Mouse (Mus musculus) heart, embryonic 13.5 days (tissue): ENCODE measurements at regions not wholly inside any gene's neighbourhood (a gene's known extent, or its start where the extent isn't known, plus 50 kb on each side); places are given as distances from the start of the nearest gene placed in this dataset.
A peak's percentile ranks its signal among the peaks of the same experiment; 100 is the strongest.

Experiments
- ATAC-seq: fragments of 200-750 bp; cut with Nextera tagmentation; 2 replicates; pipeline ENCODE4 v1.8.0; 2017; ENCODE audit warnings: moderate TSS enrichment; ENCODE audit not compliant: insufficient number of reproducible peaks, low FRiP score, low TSS enrichment; ENCODE audit errors: extremely low read depth
- H3K27ac ChIP-seq: fragments of 300-500 bp; sonication (generic); replicated peaks from 2 replicates; pipeline ENCODE4 v1.5.1; 2015; ENCODE audit warnings: moderate library complexity, mild to moderate bottlenecking, inconsistent platforms
- H3K27me3 ChIP-seq: fragments of 300-500 bp; sonication (generic); replicated peaks from 2 replicates; pipeline ENCODE4 v1.6.1; 2015; ENCODE audit warnings: mild to moderate bottlenecking, inconsistent platforms
- H3K36me3 ChIP-seq: fragments of 300-500 bp; sonication (generic); 2 replicates; pipeline ENCODE4 v1.6.1; 2015; ENCODE audit warnings: mild to moderate bottlenecking, inconsistent platforms
- H3K4me1 ChIP-seq: fragments of 300-500 bp; sonication (generic); 2 replicates; pipeline ENCODE4 v1.6.1; 2015; ENCODE audit warnings: inconsistent platforms
- H3K4me2 ChIP-seq: fragments of 300-500 bp; sonication (generic); 2 replicates; pipeline ENCODE4 v1.6.1; 2015; ENCODE audit warnings: inconsistent platforms, mild to moderate bottlenecking, moderate library complexity
- H3K4me3 ChIP-seq: fragments of 300-500 bp; sonication (generic); 2 replicates; pipeline ENCODE4 v1.5.1; 2015; ENCODE audit warnings: moderate library complexity, mild to moderate bottlenecking, inconsistent platforms
- H3K9ac ChIP-seq: fragments of 300-500 bp; sonication (generic); 2 replicates; pipeline ENCODE4 v1.6.1; 2015; ENCODE audit warnings: inconsistent platforms, mild to moderate bottlenecking, moderate library complexity
- H3K9me3 ChIP-seq: fragments of 300-500 bp; sonication (generic); 2 replicates; pipeline ENCODE4 v1.6.1; 2016; ENCODE audit warnings: inconsistent platforms
- WGBS: fragments of 180-500 bp; shearing (Covaris S2); methylation state at CpG from one replicate; pipeline ENCODE4 v1.1.7; 2015; ENCODE audit warnings: mixed read lengths; 5-methylcytosine and 5-hydroxymethylcytosine counted together

DNA sequence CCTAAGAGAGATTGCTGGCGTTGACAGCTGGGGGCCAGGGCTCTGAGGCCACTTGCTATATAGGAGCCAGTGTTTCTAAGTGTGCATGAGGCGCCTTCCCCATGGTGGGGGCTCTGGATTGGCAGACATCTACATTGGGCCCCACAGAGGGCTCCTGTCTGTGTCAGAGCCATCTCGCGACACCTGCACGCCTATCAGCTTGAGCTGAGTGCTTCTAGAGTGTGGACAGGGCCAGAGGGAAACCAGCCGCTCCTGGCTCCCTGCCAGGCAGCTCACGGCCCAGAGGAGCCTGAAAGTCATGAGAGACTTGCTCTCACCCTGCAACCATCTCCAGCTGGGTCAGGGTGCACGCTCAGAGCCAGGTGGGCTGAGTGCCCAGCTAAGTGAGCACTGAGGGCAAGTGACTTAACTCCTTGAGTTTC lies 85.1 kb upstream of the Lclat1 start:
- Histone ChIP-seq H3K4me2 (no peak overlapping the region), H3K9ac (0 out of 2 replicates have a peak overlapping the region, but pooled peaks have one; percentile 54), H3K4me1 (peaks cover 47% of the 10 kb centered on the region), H3K27me3 (no peaks in the 10 kb centered on the region), H3K27ac (peak overlapping the region; percentile 94), H3K4me3 (no peak overlapping the region), H3K9me3 (no peaks in the 10 kb centered on the region), H3K36me3 (no peaks in the 10 kb centered on the region)
- ATAC-seq, result peak; percentile 92
- 5% methylated on average over 8 of the region's 8 CpGs for WGBS

DNA sequence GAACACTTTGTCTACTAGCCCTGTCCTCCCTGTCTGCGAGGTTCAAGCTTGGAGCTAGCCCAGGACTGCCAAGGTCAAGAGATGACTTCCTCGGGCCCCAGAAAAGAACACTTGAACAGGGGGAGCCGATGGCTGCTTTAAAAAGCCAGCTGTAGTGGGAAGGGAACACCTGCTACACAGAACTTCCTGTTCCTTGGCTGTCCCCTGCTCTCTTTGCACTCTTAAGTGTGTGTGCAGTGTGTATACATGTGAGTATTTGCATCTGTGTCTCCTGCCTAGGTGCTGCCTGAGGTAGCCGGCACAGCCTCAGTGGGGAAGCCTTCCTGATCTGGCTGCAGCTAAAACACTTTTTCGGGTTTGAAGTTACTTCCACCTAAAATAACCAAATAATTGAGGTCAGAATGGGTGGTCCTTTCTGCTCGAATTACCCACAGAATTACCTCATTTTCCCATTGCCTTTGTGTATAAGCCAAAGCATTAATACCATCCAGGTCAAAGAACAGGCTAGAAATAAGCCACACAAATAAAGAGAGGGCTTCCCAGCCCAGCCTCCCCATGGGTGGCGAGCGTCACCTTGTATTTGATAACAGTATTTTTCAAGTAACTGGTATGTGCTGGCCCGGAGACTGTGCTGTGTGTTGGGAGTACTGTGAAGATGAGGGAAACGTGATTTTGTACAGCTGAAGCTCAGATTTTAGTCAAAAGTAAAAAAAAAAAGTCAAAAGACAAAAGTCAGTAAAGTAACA lies 84.2 kb upstream of the Lclat1 start:
- Histone ChIP-seq H3K9ac (peak overlapping the region; percentile 54), H3K4me1 (peaks cover 50% of the 10 kb centered on the region), H3K27ac (peak overlapping the region; percentile 94), H3K27me3 (no peaks in the 10 kb centered on the region), H3K36me3 (no peaks in the 10 kb centered on the region), H3K4me3 (no peak overlapping the region), H3K4me2 (no peak overlapping the region), H3K9me3 (peaks cover 5% of the 10 kb centered on the region; the same call in 1 of the 2 replicates)
- no peak for ATAC-seq
- 32% methylated on average over 10 of the region's 10 CpGs for WGBS

DNA sequence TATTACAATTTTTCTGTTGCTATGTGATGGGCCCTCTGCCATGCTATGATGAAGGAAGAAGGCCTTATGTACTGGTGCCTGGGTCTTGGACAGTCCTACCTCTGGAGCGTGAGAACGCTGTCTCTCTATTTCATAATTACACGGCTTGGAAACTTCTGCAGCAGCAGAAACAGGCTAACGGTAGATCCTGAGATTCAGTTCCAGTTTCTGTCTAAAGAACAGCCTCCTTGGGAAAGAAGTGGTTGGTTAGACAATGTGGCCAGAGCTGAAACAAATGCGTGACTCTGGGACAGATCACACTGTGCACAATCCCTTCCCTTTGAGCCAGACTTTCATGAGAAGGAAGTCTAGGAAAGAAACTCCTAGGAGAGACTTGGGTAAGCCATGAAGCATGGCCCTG lies 80.7 kb upstream of the Lclat1 start:
- H3K4me3 ChIP-seq, result no peak overlapping the region
- no peaks in the 10 kb centered on the region for H3K27me3 ChIP-seq
- no peak for ATAC-seq
- no peaks in the 10 kb centered on the region for H3K36me3 ChIP-seq
- H3K9me3 ChIP-seq, result peaks cover 5% of the 10 kb centered on the region; the same call in 1 of the 2 replicates
- H3K4me2 ChIP-seq, result no peak overlapping the region
- peaks cover 36% of the 10 kb centered on the region for H3K4me1 ChIP-seq
- no peak overlapping the region for H3K9ac ChIP-seq
- no peak overlapping the region for H3K27ac ChIP-seq
- 92% methylated on average over 5 of the region's 5 CpGs for WGBS

DNA sequence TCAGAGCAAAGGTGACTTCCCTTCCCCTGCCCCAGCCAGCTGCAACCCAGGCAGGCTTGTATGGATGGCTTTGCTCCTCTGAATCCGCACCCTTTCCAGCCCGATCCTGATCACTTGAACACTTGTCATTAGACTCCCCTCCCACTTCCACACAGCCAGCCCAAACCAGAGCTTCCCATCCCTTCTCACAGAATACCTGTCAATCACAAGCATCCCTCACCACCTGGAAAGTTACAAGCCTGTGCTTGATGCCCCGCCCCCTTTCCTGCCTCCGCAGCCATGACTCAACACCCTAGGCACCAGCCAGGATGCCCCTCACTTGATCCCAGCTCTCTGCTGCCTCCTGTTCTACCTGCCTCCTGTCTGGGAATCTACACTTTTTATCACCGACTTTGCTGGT lies 76.0 kb upstream of the Lclat1 start:
- H3K4me3 ChIP-seq, result no peak overlapping the region
- 53% methylated on average over 5 of the region's 5 CpGs for WGBS
- no peaks in the 10 kb centered on the region for H3K27me3 ChIP-seq
- no peak overlapping the region for H3K27ac ChIP-seq
- H3K9me3 ChIP-seq, result peaks cover 5% of the 10 kb centered on the region; the same call in 1 of the 2 replicates
- no peak overlapping the region for H3K9ac ChIP-seq
- H3K36me3 ChIP-seq, result no peaks in the 10 kb centered on the region
- ATAC-seq, result no peak
- peaks cover 32% of the 10 kb centered on the region for H3K4me1 ChIP-seq
- H3K4me2 ChIP-seq, result no peak overlapping the region

DNA sequence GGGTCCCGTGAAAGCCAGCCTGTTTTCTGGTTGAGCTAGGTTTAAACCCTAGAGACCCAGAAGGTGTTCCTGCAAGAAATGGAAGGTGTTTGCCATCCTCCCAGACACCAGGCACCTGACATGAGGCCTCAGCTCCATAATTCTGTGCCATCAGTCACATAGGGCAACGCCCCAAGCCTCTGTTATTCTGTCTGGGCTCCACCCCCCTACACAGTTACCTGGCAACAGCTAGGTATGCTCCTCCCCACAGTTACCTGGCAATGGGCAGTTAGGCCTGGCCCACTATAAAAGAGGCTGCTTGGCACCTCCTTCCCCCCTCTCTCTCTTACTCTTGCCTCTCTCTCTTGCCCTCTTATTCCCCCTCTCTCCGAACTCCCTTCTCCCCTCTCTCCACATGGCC lies 75.5 kb upstream of the Lclat1 start:
- Histone ChIP-seq H3K4me2 (no peak overlapping the region), H3K27me3 (no peaks in the 10 kb centered on the region), H3K4me1 (peaks cover 37% of the 10 kb centered on the region), H3K4me3 (no peak overlapping the region), H3K9ac (no peak overlapping the region), H3K9me3 (peaks cover 5% of the 10 kb centered on the region; the same call in 1 of the 2 replicates), H3K36me3 (no peaks in the 10 kb centered on the region), H3K27ac (no peak overlapping the region)
- no peak for ATAC-seq
- WGBS, result 83% methylated on average over 3 of the region's 3 CpGs

DNA sequence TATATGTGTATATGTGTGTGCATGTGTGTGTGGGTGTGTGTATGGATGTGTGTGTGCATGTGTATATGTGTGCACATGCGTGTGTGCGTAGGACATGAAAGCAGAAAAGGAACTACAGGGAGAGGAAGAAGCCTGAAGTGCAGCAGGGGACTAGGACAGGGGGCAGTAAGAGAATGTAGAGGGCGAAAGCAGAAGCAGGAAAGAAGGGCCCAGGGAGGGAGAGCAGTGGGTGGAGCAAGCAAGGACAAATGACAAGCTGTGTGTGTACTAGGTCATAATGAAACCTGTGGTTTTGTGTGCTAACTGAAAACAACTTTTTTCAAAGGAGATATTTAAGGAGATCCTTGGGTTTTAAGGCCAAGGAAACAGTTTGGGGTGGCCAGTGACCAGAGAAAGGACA lies 73.4 kb upstream of the Lclat1 start:
- 74% methylated on average over 3 of the region's 3 CpGs for WGBS
- H3K4me1 ChIP-seq, result peaks cover 29% of the 10 kb centered on the region
- ATAC-seq, result no peak
- H3K9me3 ChIP-seq, result no peaks in the 10 kb centered on the region
- peak overlapping the region; percentile 24; the same call in 1 of the 2 replicates for H3K9ac ChIP-seq
- no peaks in the 10 kb centered on the region for H3K36me3 ChIP-seq
- H3K4me2 ChIP-seq, result no peak overlapping the region
- no peak overlapping the region for H3K4me3 ChIP-seq
- peak overlapping the region; percentile 43 for H3K27ac ChIP-seq
- no peaks in the 10 kb centered on the region for H3K27me3 ChIP-seq

DNA sequence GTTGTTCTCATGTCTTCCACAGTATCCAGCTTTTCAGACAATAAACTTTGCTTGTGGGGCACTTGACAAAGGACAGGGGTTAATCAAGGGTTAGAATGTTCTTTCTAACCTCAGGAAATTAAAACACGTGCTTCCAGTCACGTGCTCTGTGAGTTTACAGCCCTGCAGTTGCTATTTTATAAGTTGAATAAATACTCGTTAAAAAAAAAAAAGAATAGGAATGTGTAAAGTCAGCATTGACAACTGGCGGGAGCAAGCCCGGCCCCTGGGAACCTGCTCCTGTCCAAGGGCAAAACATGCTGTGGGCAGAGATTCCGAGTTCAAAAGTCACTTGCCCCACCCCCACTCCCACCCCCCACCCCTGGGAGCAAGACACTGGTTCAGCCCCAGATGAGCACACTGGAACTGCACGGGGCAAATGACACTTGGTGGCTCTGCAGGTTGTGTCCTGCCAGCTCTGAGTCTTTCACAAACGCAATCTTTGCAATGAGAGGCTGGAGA lies 72.8 kb upstream of the Lclat1 start:
- Histone ChIP-seq H3K4me1 (peaks cover 26% of the 10 kb centered on the region), H3K27ac (peak overlapping the region; percentile 43), H3K27me3 (no peaks in the 10 kb centered on the region), H3K36me3 (no peaks in the 10 kb centered on the region), H3K4me2 (no peak overlapping the region), H3K9me3 (no peaks in the 10 kb centered on the region), H3K4me3 (no peak overlapping the region), H3K9ac (peak overlapping the region; percentile 28; the same call in 1 of the 2 replicates)
- no peak for ATAC-seq
- WGBS, result 29% methylated on average over 8 of the region's 8 CpGs

DNA sequence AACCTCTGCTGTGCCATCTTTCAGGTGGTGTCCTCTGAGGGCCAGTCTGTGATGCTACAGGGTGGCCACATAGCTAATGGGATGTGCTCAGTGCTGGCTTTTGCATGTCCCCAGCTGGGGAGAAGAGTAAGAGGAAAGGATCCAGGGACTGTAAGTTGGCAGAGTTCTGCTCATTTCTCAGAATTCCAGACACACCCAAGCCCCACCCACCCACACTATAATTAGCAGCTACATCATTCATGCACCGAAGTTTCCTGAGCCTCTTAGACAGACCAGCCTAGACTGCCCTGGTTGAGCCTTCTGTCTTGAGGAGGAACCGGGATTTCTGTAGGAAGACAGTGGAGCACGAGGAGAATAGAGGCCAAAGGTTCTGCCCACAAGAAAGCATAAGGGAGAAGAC lies 70.9 kb upstream of the Lclat1 start:
- WGBS, result 38% methylated on average over 3 of the region's 3 CpGs
- Histone ChIP-seq H3K4me2 (no peak overlapping the region), H3K4me1 (peaks cover 29% of the 10 kb centered on the region), H3K9me3 (no peaks in the 10 kb centered on the region), H3K27me3 (no peaks in the 10 kb centered on the region), H3K36me3 (no peaks in the 10 kb centered on the region), H3K27ac (peak overlapping the region; percentile 51), H3K9ac (peak overlapping the region; percentile 54; the same call in 1 of the 2 replicates), H3K4me3 (no peak overlapping the region)
- no peak for ATAC-seq

DNA sequence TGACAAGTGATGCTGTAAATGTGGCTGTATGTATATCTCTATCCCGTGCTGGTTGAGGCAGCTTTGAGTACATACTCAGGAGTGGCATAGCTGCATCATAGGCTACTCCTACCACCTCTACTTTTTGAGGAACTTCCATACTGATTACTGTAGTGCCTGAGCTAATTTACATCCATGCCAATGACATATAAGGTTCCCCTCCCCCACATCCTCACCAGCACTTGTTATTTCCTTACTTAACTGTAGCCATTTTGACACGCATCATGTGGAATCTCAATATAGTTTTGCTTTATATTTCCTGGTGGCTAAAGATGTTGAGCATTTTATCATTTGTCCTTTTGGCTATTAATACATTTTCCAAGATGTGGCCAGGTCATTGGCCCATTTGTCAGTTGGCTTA lies 69.2 kb upstream of the Lclat1 start:
- Histone ChIP-seq H3K36me3 (no peaks in the 10 kb centered on the region), H3K4me2 (no peak overlapping the region), H3K9ac (no peak overlapping the region), H3K27ac (no peak overlapping the region), H3K4me1 (peaks cover 29% of the 10 kb centered on the region), H3K4me3 (no peak overlapping the region), H3K9me3 (no peaks in the 10 kb centered on the region), H3K27me3 (no peaks in the 10 kb centered on the region)
- 77% methylated on average over 2 of the region's 2 CpGs for WGBS
- ATAC-seq, result no peak

DNA sequence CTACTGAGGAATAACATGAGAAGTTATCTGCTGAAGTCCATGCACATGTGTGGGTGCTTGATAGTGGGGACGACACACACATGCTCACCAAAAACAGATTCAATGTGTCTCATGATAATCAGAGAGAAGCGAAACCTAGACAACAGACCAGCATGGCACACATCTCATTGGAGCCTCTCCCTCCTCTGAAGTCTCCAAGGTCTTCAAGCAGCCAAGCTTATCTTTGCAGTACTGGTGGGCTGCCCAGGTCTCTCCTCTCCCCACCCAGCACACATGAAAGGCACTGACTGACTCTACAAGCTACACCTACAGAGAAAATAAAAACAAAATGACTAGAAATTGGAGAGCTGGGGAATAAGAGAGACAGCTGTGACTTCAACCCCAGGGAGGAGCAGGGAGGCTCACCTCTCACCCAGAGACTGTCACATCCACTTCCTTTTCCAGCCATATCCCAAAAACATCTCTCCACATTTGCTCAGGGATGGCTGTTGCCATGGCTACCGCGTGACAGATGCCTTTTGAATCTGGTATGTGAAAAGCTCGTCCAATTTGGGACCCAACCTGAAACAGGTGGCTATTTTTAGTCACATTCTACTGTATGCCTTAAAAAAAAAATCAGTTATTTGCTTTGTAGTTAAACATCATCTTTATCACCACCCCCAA lies 62.7 kb upstream of the Lclat1 start:
- WGBS, result 61% methylated on average over 5 of the region's 5 CpGs
- Histone ChIP-seq H3K4me3 (no peak overlapping the region), H3K4me2 (no peak overlapping the region), H3K9me3 (no peaks in the 10 kb centered on the region), H3K27me3 (no peaks in the 10 kb centered on the region), H3K36me3 (no peaks in the 10 kb centered on the region), H3K27ac (no peak overlapping the region), H3K4me1 (peaks cover 4% of the 10 kb centered on the region; the same call in 1 of the 2 replicates), H3K9ac (no peak overlapping the region)
- ATAC-seq, result no peak

DNA sequence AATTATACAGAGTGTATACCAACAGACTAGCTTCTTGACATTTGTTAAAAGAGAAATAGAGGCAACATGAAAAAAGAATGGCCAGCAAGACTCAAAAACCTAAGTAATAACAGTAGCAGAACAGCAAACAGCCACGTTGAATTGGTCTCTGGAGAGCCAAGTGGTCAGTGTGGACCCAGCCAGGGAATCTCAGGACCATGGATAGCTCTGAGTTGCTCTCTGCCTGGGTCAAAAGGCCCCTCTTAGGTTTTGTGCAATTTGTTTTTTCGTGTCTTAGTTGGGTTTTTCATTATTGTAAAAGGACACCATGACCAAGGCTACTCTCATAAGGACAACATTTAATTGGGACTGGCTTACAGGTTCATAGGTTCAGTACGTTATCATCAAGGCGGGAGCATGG lies 60.8 kb upstream of the Lclat1 start:
- H3K9me3 ChIP-seq, result no peaks in the 10 kb centered on the region
- WGBS, result 51% methylated on average over 4 of the region's 4 CpGs
- no peak overlapping the region for H3K9ac ChIP-seq
- no peaks in the 10 kb centered on the region for H3K4me1 ChIP-seq
- ATAC-seq, result no peak
- H3K4me3 ChIP-seq, result no peak overlapping the region
- H3K36me3 ChIP-seq, result no peaks in the 10 kb centered on the region
- no peak overlapping the region for H3K4me2 ChIP-seq
- H3K27me3 ChIP-seq, result no peaks in the 10 kb centered on the region
- H3K27ac ChIP-seq, result no peak overlapping the region
